8 mouse cellular contexts compared by ENCODE assay signal in genomic region chr7:135889016-135889726, GRCm38 (mm10).
DNase-seq lines count a peak whose midpoint lies in the region; ATAC-seq and TF ChIP-seq lines count a peak whose summit lies in the region.

No protein-coding gene starts in this region.

- H3K4me1 ChIP-seq in forebrain, embryonic 15.5 days = peaks cover 12% of the 10 kb centered on the region
- H3K4me1 ChIP-seq in hindbrain, postnatal 0 days (ENCODE audit: insufficient read depth, low read length) = no peaks in the 10 kb centered on the region
- H3K4me1 ChIP-seq in liver, embryonic 12.5 days = no peaks in the 10 kb centered on the region

- H3K27ac ChIP-seq in gastrocnemius, adult 2 months = peak overlapping the region; percentile 4; the same call in 1 of the 2 replicates
- H3K27ac ChIP-seq in forebrain, embryonic 15.5 days (replicated peaks) = no peak overlapping the region
- no peak overlapping the region for H3K27ac ChIP-seq in hindbrain, postnatal 0 days
- H3K27ac ChIP-seq in liver, embryonic 12.5 days = no peak overlapping the region

- ATAC-seq in forebrain, embryonic 15.5 days (replicated peaks) = no peak
- ATAC-seq in hindbrain, postnatal 0 days = no peak
- ATAC-seq in liver, embryonic 12.5 days = no peak

- no peaks in the 10 kb centered on the region for H3K9me3 ChIP-seq in forebrain, embryonic 15.5 days
- no peaks in the 10 kb centered on the region for H3K9me3 ChIP-seq in hindbrain, postnatal 0 days (ENCODE audit: low read length)
- H3K9me3 ChIP-seq in liver, embryonic 12.5 days (replicated peaks) = no peaks in the 10 kb centered on the region

- no peaks in the 10 kb centered on the region for H3K27me3 ChIP-seq in forebrain, embryonic 15.5 days
- H3K27me3 ChIP-seq in hindbrain, postnatal 0 days (ENCODE audit: insufficient read depth, low read length) = no peaks in the 10 kb centered on the region
- 0 out of 2 replicates have a peak, but pooled peaks cover 10% of the 10 kb centered on the region for H3K27me3 ChIP-seq in liver, embryonic 12.5 days (replicated peaks)

- WGBS in forebrain, embryonic 15.5 days = 6% methylated on average over 17 of the region's 17 CpGs
- 6% methylated on average over 17 of the region's 17 CpGs for WGBS in hindbrain, postnatal 0 days
- 18% methylated on average over 17 of the region's 17 CpGs for WGBS in liver, embryonic 12.5 days (ENCODE audit: insufficient replicate concordance)

- DNase-seq in gastrocnemius, adult 2 months = peak; percentile 45
- DNase-seq in gastrocnemius, postnatal 36 days = no peak
- peak; percentile 13 for DNase-seq in R1 (ENCODE audit: low read depth, low spot score)
- DNase-seq in hindbrain, postnatal 0 days (ENCODE audit: low spot score) = peak; percentile 57
- DNase-seq in retina, embryonic 14.5 days (ENCODE audit: low spot score) = peak; percentile 75
- DNase-seq in spleen, postnatal 4 days (ENCODE audit: low spot score in 2 of 2) = no peak

- intact Hi-C loops in gastrocnemius, adult 2 months (cut with DNase I) = no loop called here
- intact Hi-C loops in gastrocnemius, postnatal 36 days (cut with DNase I) = no loop called here

- peak overlapping the region; percentile 22 for H3K4me2 ChIP-seq in forebrain, embryonic 15.5 days (replicated peaks)
- H3K4me2 ChIP-seq in hindbrain, postnatal 0 days (ENCODE audit: low read depth, low read length) = 0 out of 2 replicates have a peak overlapping the region, but pooled peaks have one; percentile 29
- 0 out of 2 replicates have a peak overlapping the region, but pooled peaks have one; percentile 3 for H3K4me2 ChIP-seq in liver, embryonic 12.5 days

- peak; percentile 60 for TF ChIP-seq CTCF in gastrocnemius, adult 2 months (IDR thresholded peaks at IDR 0.05)
- peak; percentile 69 for TF ChIP-seq CTCF in hindbrain, postnatal 0 days (IDR thresholded peaks at IDR 0.05; ENCODE audit: low read depth)

- H3K4me3 ChIP-seq in gastrocnemius, adult 2 months = peak overlapping the region; percentile 37
- 0 out of 2 replicates have a peak overlapping the region, but pooled peaks have one; percentile 1 for H3K4me3 ChIP-seq in forebrain, embryonic 15.5 days
- H3K4me3 ChIP-seq in hindbrain, postnatal 0 days (ENCODE audit: low read length) = no peak overlapping the region
- H3K4me3 ChIP-seq in liver, embryonic 12.5 days = no peak overlapping the region

- H3K36me3 ChIP-seq in forebrain, embryonic 15.5 days = no peaks in the 10 kb centered on the region
- no peaks in the 10 kb centered on the region for H3K36me3 ChIP-seq in hindbrain, postnatal 0 days (ENCODE audit: insufficient read depth, low read length)
- H3K36me3 ChIP-seq in liver, embryonic 12.5 days = no peaks in the 10 kb centered on the region

- H3K9ac ChIP-seq in forebrain, embryonic 15.5 days (replicated peaks) = no peak overlapping the region
- H3K9ac ChIP-seq in hindbrain, postnatal 0 days (replicated peaks; ENCODE audit: low read length) = no peak overlapping the region
- no peak overlapping the region for H3K9ac ChIP-seq in liver, embryonic 12.5 days

Comparison
In these comparisons a context has a peak if more than half of its experiments do, and no peak if none do; other contexts are left out.
1. DNase-seq: peak in gastrocnemius, adult 2 months (single experiment), R1 (single experiment), hindbrain, postnatal 0 days (single experiment) and retina, embryonic 14.5 days (single experiment); none in gastrocnemius, postnatal 36 days (0 of 2) and spleen, postnatal 4 days (0 of 2).
2. H3K4me3 ChIP-seq: peak in gastrocnemius, adult 2 months (single experiment) and forebrain, embryonic 15.5 days (single experiment); none in hindbrain, postnatal 0 days (single experiment) and liver, embryonic 12.5 days (single experiment).
3. Peak in every context shown above with its lines, with median percentiles within 50 percentile points of each other: H3K4me2 ChIP-seq.